Comparison of ENCODE assay signal across 8 mouse cellular contexts in the genomic region with DNA sequence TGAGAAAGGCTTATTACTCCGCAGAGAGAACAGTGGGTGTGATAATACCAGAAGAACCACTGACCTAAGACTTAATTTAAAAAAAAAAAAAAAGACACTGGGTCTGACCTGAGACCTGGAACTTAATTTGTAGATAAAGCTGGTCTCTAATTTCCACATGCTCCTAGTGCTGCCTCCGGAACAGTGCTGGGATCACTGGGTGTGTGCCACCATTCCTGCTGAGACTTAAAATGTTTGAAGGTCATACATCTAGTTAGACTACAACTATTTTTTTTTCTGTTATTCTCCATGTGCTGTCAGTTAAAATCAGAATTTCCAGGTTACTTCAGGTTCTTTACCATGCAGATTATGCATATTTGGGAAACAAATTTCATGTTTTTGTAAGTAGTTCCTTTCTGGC. TPM values are rescaled to one million over a fixed set of nuclear protein-coding genes. Genes with fewer than 3 reads are reported as not detected.
DNase-seq lines count a peak whose midpoint lies in the region; ATAC-seq lines count a peak whose summit lies in the region.

No protein-coding gene starts in this region.

- H3K36me3 ChIP-seq in heart, embryonic 13.5 days, result peaks cover 12% of the 10 kb centered on the region
- H3K36me3 ChIP-seq in forebrain, embryonic 15.5 days, result peaks cover 8% of the 10 kb centered on the region
- peaks cover 37% of the 10 kb centered on the region for H3K36me3 ChIP-seq in liver, embryonic 15.5 days (replicated peaks)

- ATAC-seq in heart, embryonic 13.5 days (ENCODE audit: extremely low read depth, insufficient number of reproducible peaks, low FRiP score, low TSS enrichment), result no peak
- no peak for ATAC-seq in forebrain, embryonic 15.5 days (replicated peaks)
- ATAC-seq in liver, embryonic 15.5 days (ENCODE audit: insufficient read depth), result no peak

- no peaks in the 10 kb centered on the region for H3K9me3 ChIP-seq in heart, embryonic 13.5 days
- no peaks in the 10 kb centered on the region for H3K9me3 ChIP-seq in forebrain, embryonic 15.5 days
- no peaks in the 10 kb centered on the region for H3K9me3 ChIP-seq in liver, embryonic 15.5 days (replicated peaks)

- no peak for DNase-seq in heart, adult 18-20 months
- peak; percentile 51 for DNase-seq in ES-CJ7 (ENCODE audit: low read depth, low spot score)
- DNase-seq in ovary, postnatal 14 days (ENCODE audit: low spot score), result no peak
- no peak for DNase-seq in layer of hippocampus, adult 9-11 months
- no peak for DNase-seq in thymus, postnatal 10 days (ENCODE audit: low spot score in 2 of 2)

- peak overlapping the region; percentile 92 for H3K4me2 ChIP-seq in heart, embryonic 13.5 days
- H3K4me2 ChIP-seq in forebrain, embryonic 15.5 days (replicated peaks), result peak overlapping the region; percentile 46
- H3K4me2 ChIP-seq in liver, embryonic 15.5 days, result peak overlapping the region; percentile 90

- peaks cover 69% of the 10 kb centered on the region for H3K4me1 ChIP-seq in heart, embryonic 13.5 days
- peaks cover 56% of the 10 kb centered on the region for H3K4me1 ChIP-seq in forebrain, embryonic 15.5 days
- H3K4me1 ChIP-seq in liver, embryonic 15.5 days (replicated peaks), result peaks cover 64% of the 10 kb centered on the region

- peak overlapping the region; percentile 77 for H3K4me3 ChIP-seq in heart, embryonic 13.5 days
- peak overlapping the region; percentile 89 for H3K4me3 ChIP-seq in forebrain, embryonic 15.5 days
- peak overlapping the region; percentile 85 for H3K4me3 ChIP-seq in liver, embryonic 15.5 days (replicated peaks)

- peak overlapping the region; percentile 95 for H3K9ac ChIP-seq in heart, embryonic 13.5 days
- H3K9ac ChIP-seq in forebrain, embryonic 15.5 days (replicated peaks), result no peak overlapping the region
- H3K9ac ChIP-seq in liver, embryonic 15.5 days, result peak overlapping the region; percentile 58

- WGBS in heart, embryonic 13.5 days, result 26% methylated on average over 2 of the region's 2 CpGs
- 61% methylated on average over 2 of the region's 2 CpGs for WGBS in forebrain, embryonic 15.5 days
- WGBS in liver, embryonic 15.5 days (ENCODE audit: insufficient replicate concordance), result 28% methylated on average over 2 of the region's 2 CpGs

- H3K27me3 ChIP-seq in heart, embryonic 13.5 days (replicated peaks), result no peaks in the 10 kb centered on the region
- H3K27me3 ChIP-seq in forebrain, embryonic 15.5 days, result no peaks in the 10 kb centered on the region
- H3K27me3 ChIP-seq in liver, embryonic 15.5 days, result no peaks in the 10 kb centered on the region

- peak overlapping the region; percentile 51 for H3K27ac ChIP-seq in heart, embryonic 13.5 days (replicated peaks)
- no peak overlapping the region for H3K27ac ChIP-seq in forebrain, embryonic 15.5 days (replicated peaks)
- H3K27ac ChIP-seq in liver, embryonic 15.5 days (replicated peaks), result peak overlapping the region; percentile 73

RNA-seq across cellular contexts. Expression of gene Tcta, which starts 2.2 kb away (rescaled TPM):
- polyA plus RNA-seq in heart, embryonic 13.5 days (2015; fragmentation: Nextera tagmentation; extraction: Ambion mirVana), result 31.2 and 32.6 TPM in 2 replicates
- 10 to 100 TPM; 67.6 to 76.8 TPM for total RNA-seq in heart, adult 18-20 months (2021)
- 35.2 and 36.6 TPM in 2 replicates for polyA plus RNA-seq in forebrain, embryonic 15.5 days (2015; fragmentation: Nextera tagmentation; extraction: Ambion mirVana)
- polyA plus RNA-seq in liver, embryonic 15.5 days (2015; fragmentation: Nextera tagmentation; extraction: Ambion mirVana), result 14.1 and 14.4 TPM in 2 replicates

RNA-seq across cellular contexts. Expression of gene Rhoa, which starts 2.2 kb away (rescaled TPM):
- 332 and 341 TPM in 2 replicates for polyA plus RNA-seq in heart, embryonic 13.5 days (2015; fragmentation: Nextera tagmentation; extraction: Ambion mirVana)
- 100 to 1,000 TPM; 229 to 232 TPM for total RNA-seq in heart, adult 18-20 months (2021)
- 296 and 306 TPM in 2 replicates for polyA plus RNA-seq in forebrain, embryonic 15.5 days (2015; fragmentation: Nextera tagmentation; extraction: Ambion mirVana)
- 190 and 202 TPM in 2 replicates for polyA plus RNA-seq in liver, embryonic 15.5 days (2015; fragmentation: Nextera tagmentation; extraction: Ambion mirVana)

RNA-seq across cellular contexts. Expression of gene Amt, which starts 11.5 kb away (rescaled TPM):
- 10.9 and 12.9 TPM in 2 replicates for polyA plus RNA-seq in heart, embryonic 13.5 days (2015; fragmentation: Nextera tagmentation; extraction: Ambion mirVana)
- total RNA-seq in heart, adult 18-20 months (2021), result 1 to 10 TPM; 5.0 to 5.8 TPM
- polyA plus RNA-seq in forebrain, embryonic 15.5 days (2015; fragmentation: Nextera tagmentation; extraction: Ambion mirVana), result 23.8 and 24.5 TPM in 2 replicates
- 11.9 and 13.3 TPM in 2 replicates for polyA plus RNA-seq in liver, embryonic 15.5 days (2015; fragmentation: Nextera tagmentation; extraction: Ambion mirVana)

RNA-seq across cellular contexts. Expression of gene Nicn1, which starts 17.9 kb away (rescaled TPM):
- polyA plus RNA-seq in heart, embryonic 13.5 days (2015; fragmentation: Nextera tagmentation; extraction: Ambion mirVana), result 23.6 and 24.3 TPM in 2 replicates
- total RNA-seq in heart, adult 18-20 months (2021), result 10 to 100 TPM; 22.2 to 25.6 TPM
- 120 and 133 TPM in 2 replicates for polyA plus RNA-seq in forebrain, embryonic 15.5 days (2015; fragmentation: Nextera tagmentation; extraction: Ambion mirVana)
- 5.8 and 6.7 TPM in 2 replicates for polyA plus RNA-seq in liver, embryonic 15.5 days (2015; fragmentation: Nextera tagmentation; extraction: Ambion mirVana)

RNA-seq across cellular contexts. Expression of gene Gpx1, which starts 30.6 kb away (rescaled TPM):
- polyA plus RNA-seq in heart, embryonic 13.5 days (2015; fragmentation: Nextera tagmentation; extraction: Ambion mirVana), result 825 and 854 TPM in 2 replicates
- total RNA-seq in heart, adult 18-20 months (2021), result 100 to 1,000 TPM in 1 of 2 experiments, 10 to 100 TPM in 1; 86.8 to 111 TPM
- 383 and 395 TPM in 2 replicates for polyA plus RNA-seq in forebrain, embryonic 15.5 days (2015; fragmentation: Nextera tagmentation; extraction: Ambion mirVana)
- 6,133 and 6,280 TPM in 2 replicates for polyA plus RNA-seq in liver, embryonic 15.5 days (2015; fragmentation: Nextera tagmentation; extraction: Ambion mirVana)
